Mouse (Mus musculus) erythroblast, embryonic 14.5 days (primary cell): ENCODE data around the gene Utp20. TPM values are rescaled to one million over a fixed set of nuclear protein-coding genes. Genes with fewer than 3 reads are reported as not detected.
"Not testable (repeated sequence)": the region's sequence is repeated elsewhere in the genome, so short reads cannot be mapped to it uniquely, and the experiment has no call there.

Source experiments
- H3K27me3 ChIP-seq: 2 replicates; pipeline ENCODE4 v1.6.1; 2012; ENCODE audit warnings: inconsistent platforms; ENCODE audit not compliant: control insufficient read depth
- H3K36me3 ChIP-seq: 2 replicates; pipeline ENCODE4 v1.6.1; 2012; ENCODE audit warnings: mild to moderate bottlenecking, inconsistent platforms; ENCODE audit not compliant: control insufficient read depth
- H3K4me1 ChIP-seq: 2 replicates; pipeline ENCODE4 v1.6.1; 2012; ENCODE audit warnings: inconsistent platforms; ENCODE audit not compliant: control insufficient read depth
- H3K4me3 ChIP-seq: replicated peaks from 2 replicates; pipeline ENCODE3; 2012; ENCODE audit warnings: moderate library complexity, mild to moderate bottlenecking, inconsistent platforms
- H3K9me3 ChIP-seq: 2 replicates; pipeline ENCODE4 v1.6.1; 2012; ENCODE audit warnings: low read length, inconsistent platforms, mixed read lengths; ENCODE audit not compliant: control insufficient read depth
- GATA1 ChIP-seq: IDR thresholded peaks from 2 replicates; pipeline ENCODE4 v1.6.1; 2012; ENCODE audit warnings: low read length, inconsistent platforms, mixed read lengths
- TAL1 ChIP-seq: IDR thresholded peaks from 3 replicates; pipeline ENCODE4 v1.6.1; 2012; ENCODE audit warnings: low read length, inconsistent platforms, mixed read lengths
- polyA plus RNA-seq: library from polyadenylated mRNA; stranded (reverse); fragments of >175 nt; gene quantifications from 2 replicates; pipeline ENCODE4 v1.2.3, GENCODE M21; 2012

Utp20 gene
- polyA plus RNA-seq, 1 experiment: 0.24 TPM

DNA sequence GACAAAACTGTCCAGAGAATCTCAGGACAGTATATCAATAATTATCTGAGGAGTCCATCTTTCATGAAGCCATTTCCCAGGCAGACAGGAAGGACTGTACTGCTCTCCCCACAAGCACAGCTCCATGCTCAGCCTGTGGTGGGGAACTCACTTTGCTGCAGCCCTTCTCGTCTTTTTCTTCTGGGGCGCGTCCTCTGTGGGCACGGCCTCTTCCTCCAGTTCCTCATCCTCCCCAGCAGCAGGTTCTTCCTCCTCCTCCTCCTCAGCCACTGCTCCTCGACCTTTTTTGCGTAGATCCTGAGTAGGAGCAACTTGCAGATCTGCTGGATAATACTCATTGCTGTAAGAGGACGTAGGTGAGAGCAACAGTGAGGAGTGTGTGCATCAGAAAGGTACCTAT, 31.4 kb downstream of the Utp20 start:
- no peaks in the 10 kb centered on the region for H3K9me3 ChIP-seq
- no peaks in the 10 kb centered on the region for H3K4me1 ChIP-seq
- no peak overlapping the region for H3K4me3 ChIP-seq
- TF ChIP-seq GATA1 (no peak), TAL1 (no peak)
- peaks cover 75% of the 10 kb centered on the region for H3K36me3 ChIP-seq
- no peaks in the 10 kb centered on the region for H3K27me3 ChIP-seq

GRCm38 (mm10) chr10:88794606-88795005, 32.0 kb downstream of the Utp20 start:
- TF ChIP-seq TAL1: no peak
- no peak for TF ChIP-seq GATA1
- no peak overlapping the region for H3K4me3 ChIP-seq
- no peaks in the 10 kb centered on the region for H3K9me3 ChIP-seq
- H3K4me1 ChIP-seq: no peaks in the 10 kb centered on the region
- H3K36me3 ChIP-seq: peaks cover 71% of the 10 kb centered on the region
- no peaks in the 10 kb centered on the region for H3K27me3 ChIP-seq

GRCm38 (mm10) chr10:88793671-88794070, 32.9 kb downstream of the Utp20 start:
- no peaks in the 10 kb centered on the region for H3K27me3 ChIP-seq
- H3K4me3 ChIP-seq: no peak overlapping the region
- H3K36me3 ChIP-seq: peaks cover 65% of the 10 kb centered on the region
- no peaks in the 10 kb centered on the region for H3K4me1 ChIP-seq
- no peaks in the 10 kb centered on the region for H3K9me3 ChIP-seq
- TF ChIP-seq GATA1: no peak
- no peak for TF ChIP-seq TAL1

GRCm38 (mm10) chr10:88784513-88784931, 42.1 kb downstream of the Utp20 start:
- Histone ChIP-seq H3K27me3 (no peaks in the 10 kb centered on the region), H3K36me3 (peaks cover 45% of the 10 kb centered on the region), H3K9me3 (no peaks in the 10 kb centered on the region), H3K4me1 (no peaks in the 10 kb centered on the region), H3K4me3 (no peak overlapping the region)
- TF ChIP-seq GATA1 (no peak), TAL1 (no peak)

DNA sequence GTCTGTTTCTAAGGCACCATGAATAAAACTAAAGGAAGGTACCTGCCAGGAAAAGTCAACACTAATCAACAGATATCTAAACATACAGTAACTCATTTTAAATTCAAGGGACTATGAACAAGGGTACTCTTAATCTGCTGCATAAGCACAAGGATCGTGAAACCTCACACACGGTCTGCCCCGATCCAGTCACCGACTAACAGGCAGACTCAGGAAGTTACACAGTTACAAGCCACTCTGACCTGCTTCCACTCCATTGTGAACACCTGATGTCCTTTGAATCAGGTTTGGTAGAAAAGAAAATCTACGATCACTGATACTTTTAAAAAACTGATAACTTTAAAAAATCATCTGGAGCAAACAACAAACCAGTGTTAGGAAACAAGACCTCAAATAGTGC, 42.7 kb downstream of the Utp20 start:
- Histone ChIP-seq H3K27me3 (no peaks in the 10 kb centered on the region), H3K4me3 (no peak overlapping the region), H3K4me1 (no peaks in the 10 kb centered on the region), H3K9me3 (no peaks in the 10 kb centered on the region), H3K36me3 (peaks cover 47% of the 10 kb centered on the region)
- no peak for TF ChIP-seq TAL1
- TF ChIP-seq GATA1: no peak

GRCm38 (mm10) chr10:88783135-88783534, 43.5 kb downstream of the Utp20 start:
- H3K9me3 ChIP-seq, H3K27me3 ChIP-seq, H3K4me1 ChIP-seq, H3K4me3 ChIP-seq: not testable (repeated sequence)
- H3K36me3 ChIP-seq: peaks cover 46% of the 10 kb centered on the region

DNA sequence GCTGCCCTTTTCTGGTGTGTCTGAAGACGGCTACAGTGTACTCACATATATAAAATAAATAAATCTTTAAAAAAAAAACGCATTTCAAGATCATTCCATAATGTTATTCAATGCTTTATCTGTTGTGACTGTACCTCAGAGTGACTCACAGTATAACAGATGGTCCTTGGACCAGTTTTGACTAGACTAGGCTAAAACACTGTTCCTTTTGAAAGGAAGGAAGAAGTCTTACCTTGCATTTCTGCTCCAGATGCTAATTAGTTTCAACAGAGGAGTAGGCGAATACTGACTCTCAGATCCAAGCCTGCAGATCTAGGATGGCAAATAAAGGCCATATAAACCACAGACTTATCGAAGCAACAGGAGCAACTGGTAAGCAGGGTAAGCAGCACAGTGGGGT, 45.9 kb downstream of the Utp20 start:
- no peaks in the 10 kb centered on the region for H3K4me1 ChIP-seq
- no peak for TF ChIP-seq GATA1
- TF ChIP-seq TAL1: no peak
- H3K4me3 ChIP-seq: no peak overlapping the region
- H3K36me3 ChIP-seq: peaks cover 46% of the 10 kb centered on the region
- no peaks in the 10 kb centered on the region for H3K27me3 ChIP-seq
- no peaks in the 10 kb centered on the region for H3K9me3 ChIP-seq

GRCm38 (mm10) chr10:88776206-88776605, 50.4 kb downstream of the Utp20 start:
- TF ChIP-seq GATA1 (no peak), TAL1 (no peak)
- H3K4me1 ChIP-seq: no peaks in the 10 kb centered on the region
- no peaks in the 10 kb centered on the region for H3K9me3 ChIP-seq
- no peaks in the 10 kb centered on the region for H3K27me3 ChIP-seq
- H3K36me3 ChIP-seq: peaks cover 54% of the 10 kb centered on the region
- no peak overlapping the region for H3K4me3 ChIP-seq

DNA sequence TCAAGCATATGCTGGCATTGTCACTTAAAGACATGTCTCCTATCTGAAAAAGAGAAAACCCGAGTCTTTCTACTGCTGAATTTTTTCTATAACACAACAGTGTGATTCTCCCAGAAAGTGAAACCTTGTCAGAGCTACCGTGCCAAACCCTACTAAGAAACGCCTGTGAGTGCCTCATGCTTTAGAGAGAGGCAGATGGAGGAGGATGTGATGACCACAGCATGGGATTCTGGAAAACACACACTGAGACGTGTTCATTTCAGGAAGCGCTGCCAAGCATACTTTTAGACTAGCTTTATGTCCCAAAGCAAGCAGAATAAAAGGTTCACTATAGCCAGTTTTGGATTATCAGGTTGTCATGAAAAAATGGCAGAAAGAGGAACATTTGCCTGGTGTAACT, 53.6 kb downstream of the Utp20 start:
- H3K27me3 ChIP-seq, H3K4me3 ChIP-seq: not testable (repeated sequence)
- H3K36me3 ChIP-seq: peaks cover 70% of the 10 kb centered on the region

GRCm38 (mm10) chr10:88769676-88770075, 56.9 kb downstream of the Utp20 start:
- no peak overlapping the region for H3K4me3 ChIP-seq

More for the DNA sequence above, 53.6 kb downstream of the Utp20 start:
- not testable (repeated sequence) for H3K4me1 ChIP-seq, H3K9me3 ChIP-seq

More at GRCm38 (mm10) chr10:88769676-88770075, 56.9 kb downstream of the Utp20 start:
- Histone ChIP-seq H3K9me3 (no peaks in the 10 kb centered on the region), H3K36me3 (peaks cover 80% of the 10 kb centered on the region), H3K4me1 (no peaks in the 10 kb centered on the region), H3K27me3 (no peaks in the 10 kb centered on the region)
- TF ChIP-seq GATA1: no peak
- no peak for TF ChIP-seq TAL1
